Mouse (Mus musculus): ENCODE measurements around the gene B4galt7. TPM values are rescaled to one million over a fixed set of nuclear protein-coding genes. Genes with fewer than 3 reads are reported as not detected.
"Not testable (repeated sequence)": the region's sequence is repeated elsewhere in the genome, so short reads cannot be mapped to it uniquely, and the experiment has no call there.

B4galt7 gene
- total RNA-seq, 2 experiments from 2014 or later = 12.2 to 12.5 TPM

DNA sequence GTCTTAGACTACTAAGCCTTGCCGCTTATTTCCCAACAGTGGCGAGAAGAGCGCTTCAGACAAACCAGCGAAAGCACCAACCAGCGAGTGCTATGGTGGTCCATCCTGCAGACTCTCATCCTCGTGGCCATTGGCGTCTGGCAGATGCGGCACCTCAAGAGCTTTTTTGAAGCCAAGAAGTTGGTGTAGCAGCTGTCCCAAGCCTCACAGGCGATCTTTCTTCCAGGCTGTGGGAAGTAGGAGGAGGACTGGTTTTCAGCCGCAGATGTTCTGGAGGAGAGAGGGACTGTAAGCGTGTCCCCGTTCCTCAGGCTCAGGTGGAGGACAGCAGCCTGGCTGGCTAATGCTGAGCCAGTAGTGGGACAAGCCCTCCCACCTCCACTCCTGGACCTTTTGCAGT is 2.9 kb upstream of the B4galt7 start:
- DNase-seq = no peak

DNA sequence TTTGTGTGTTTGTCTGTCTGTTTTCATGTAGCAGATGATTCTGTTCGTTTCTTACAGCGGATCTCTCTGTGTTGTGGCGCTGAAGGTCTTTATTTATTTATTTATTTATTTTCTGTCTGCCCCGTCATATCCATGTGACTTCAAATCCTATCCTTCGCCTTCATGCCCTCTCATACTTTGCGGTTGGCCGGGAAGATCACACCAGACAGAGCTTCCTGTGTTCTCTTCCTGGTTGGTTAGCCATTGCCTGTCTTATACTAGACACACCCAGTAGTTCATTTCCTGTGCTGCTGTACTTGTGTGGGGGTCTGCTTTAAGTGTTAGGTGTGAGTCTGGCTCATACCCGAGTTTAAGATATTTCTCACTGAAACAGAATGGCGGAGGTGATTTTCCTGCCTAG is 961 bp downstream of the B4galt7 start:
- DNase-seq = no peak

DNA sequence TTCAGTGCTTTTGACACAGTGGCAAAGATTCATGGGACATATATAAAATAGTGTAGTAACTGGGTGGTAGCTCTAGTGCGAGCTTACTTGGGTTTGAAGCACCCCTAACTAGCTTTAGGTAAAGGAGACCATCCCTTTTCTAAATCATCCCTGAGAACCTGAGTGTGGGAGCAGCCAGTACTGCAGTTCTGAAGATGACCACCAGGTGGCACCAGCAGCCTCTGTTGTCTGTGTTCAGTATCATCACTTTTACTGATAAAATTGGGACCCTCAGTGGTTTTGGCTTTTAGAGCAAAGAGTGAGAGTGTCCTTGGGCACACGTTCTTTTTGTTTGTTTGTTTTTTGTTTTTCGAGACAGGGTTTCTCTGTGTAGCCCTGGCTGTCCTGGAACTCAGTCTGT is 1.9 kb downstream of the B4galt7 start:
- peak; percentile 88 for DNase-seq

DNA sequence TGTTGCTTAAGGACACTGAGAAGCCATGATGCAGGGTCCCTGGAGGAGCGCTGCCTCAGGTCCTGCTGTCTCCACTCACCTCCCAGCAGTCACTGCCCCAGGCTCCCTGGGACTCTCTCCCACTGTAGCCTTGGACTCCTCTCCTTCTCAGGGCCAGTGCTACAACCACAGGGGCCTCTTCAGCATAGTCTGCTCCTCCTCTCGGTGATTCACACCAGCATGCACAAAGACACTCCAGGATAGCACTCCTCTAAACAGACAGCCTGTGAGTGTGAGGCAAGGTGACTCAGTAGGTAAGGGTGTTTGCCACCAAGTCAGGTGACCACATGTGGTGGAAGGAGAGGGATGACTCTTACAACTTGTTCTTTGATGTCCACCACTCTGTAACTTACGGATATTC is 4.9 kb downstream of the B4galt7 start:
- DNase-seq = no peak

DNA sequence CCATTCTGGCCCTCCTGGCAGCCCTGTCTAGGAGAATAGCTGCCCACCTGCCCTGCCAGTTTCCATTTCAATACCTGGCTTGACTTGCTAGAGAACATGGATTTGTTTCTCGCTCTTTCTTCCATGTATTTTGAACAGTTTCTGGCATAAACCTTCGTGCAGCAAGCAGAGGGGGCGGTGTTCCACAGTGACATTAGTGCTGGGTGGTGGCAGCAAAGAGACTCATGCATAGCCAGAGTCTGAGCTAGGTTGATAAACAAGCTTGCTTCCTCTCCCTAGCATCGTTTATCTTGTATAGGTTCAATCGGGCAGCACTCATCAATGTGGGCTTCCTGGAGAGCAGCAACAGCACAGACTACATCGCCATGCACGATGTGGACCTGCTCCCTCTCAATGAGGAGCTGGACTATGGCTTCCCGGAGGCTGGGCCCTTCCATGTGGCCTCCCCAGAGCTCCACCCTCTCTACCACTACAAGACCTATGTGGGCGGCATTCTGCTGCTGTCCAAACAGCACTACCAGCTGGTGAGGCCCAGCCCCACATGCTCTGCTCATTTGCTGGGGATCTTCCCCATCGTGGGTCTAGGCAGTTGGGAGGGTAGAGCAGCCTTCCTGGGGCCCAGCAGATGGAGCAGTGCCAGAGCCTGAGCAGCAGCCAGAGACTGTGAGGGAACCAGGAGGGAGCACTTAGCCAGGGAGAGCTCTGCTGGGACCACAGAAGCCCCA is 7.4 kb downstream of the B4galt7 start:
- DNase-seq = no peak

DNA sequence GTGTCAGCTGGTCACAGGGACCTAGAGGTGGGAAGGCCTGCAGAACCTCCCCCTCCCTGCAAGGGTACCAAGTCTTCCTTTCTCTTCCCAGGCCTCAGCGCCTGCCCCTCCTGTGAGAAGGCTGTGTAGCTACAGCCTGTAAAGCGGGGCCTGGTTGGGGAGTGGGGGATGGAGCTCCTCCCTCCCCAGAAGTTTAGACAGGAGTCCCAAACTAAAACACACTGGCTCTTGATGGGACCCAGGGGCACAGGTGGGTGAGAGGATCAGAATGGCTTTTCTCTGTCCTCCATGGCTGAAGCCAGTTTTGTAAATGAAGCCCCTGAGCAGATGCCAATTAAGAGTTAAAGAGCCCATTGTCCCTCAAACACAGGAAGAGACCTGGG is 7.9 kb downstream of the B4galt7 start:
- no peak for DNase-seq

DNA sequence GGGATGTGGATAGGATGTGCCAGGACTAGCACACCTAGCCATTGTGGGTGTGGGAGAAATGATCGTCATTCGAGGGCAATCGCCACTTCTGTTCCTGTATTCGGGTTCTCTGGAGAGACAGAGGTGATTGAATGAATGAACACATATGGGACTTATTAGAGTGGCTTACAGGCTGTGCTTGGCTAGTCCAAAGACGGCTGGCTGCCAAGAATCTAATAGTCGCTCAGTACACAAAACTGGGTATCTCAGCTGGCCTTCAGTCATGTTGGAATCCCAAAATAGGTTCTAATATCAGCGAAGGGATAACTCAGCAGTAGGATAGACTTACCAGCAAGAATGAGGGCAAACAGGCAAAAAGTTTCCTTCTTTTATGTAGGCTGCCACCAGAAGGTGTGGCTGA is 12.3 kb downstream of the B4galt7 start:
- no peak for DNase-seq

DNA sequence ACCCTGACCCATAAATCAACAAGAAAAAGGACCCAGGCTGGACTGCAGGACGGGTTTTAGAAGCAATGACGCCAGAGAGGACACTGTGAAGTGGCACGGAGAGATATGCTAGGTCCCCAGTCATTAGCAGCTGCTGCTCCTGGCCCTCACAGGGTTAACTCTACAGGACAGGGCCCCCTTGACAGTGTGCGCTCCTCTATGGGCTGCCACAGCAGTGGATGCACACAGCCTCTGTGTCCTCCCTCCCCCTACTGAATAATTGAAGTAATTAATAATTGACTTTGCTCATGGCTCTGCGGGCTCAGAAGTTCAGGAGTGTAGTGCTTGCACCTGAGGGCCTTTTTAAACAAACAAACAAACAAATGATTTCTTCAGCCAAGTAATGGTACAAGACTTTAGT is 13.8 kb downstream of the B4galt7 start:
- DNase-seq = no peak

DNA sequence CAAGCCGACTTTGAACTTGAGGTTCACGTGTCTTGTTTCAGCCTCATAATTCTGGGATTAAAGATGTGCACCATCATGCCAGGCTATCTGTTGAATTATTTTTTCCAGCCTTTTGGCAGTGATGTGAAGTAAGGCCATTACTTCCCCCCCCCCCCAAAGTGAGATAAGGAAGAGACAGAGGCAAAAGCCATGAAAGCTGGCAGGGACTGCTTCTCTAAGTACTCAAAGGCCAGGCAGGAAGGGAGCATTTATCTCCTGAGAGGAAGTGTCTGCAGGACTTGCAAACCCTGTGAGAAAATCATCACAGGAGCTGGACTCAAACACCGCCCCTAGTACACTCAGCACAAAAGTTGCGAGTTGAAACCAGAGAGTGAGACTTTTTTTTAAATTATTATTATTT is 19.6 kb downstream of the B4galt7 start:
- DNase-seq = no peak

DNA sequence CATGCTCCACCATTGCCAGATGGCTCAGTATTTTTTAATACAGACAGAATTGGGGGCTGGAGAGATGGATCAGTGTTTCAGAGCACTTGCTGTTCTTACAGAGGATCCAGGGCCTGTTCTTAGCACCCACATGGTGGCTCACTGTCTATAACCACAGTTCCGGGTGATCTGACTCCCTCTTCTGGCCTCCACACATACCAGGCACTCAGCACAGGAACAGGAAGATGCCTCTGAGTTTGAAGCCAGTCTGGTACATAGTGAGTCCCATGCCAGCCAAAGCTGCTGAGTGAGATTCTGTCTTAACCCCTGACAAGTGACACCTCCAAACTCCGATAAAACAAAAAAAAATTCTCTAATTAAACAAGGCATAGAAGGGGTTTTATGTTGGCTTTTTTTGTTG is 20.6 kb downstream of the B4galt7 start:
- no peak for DNase-seq

DNA sequence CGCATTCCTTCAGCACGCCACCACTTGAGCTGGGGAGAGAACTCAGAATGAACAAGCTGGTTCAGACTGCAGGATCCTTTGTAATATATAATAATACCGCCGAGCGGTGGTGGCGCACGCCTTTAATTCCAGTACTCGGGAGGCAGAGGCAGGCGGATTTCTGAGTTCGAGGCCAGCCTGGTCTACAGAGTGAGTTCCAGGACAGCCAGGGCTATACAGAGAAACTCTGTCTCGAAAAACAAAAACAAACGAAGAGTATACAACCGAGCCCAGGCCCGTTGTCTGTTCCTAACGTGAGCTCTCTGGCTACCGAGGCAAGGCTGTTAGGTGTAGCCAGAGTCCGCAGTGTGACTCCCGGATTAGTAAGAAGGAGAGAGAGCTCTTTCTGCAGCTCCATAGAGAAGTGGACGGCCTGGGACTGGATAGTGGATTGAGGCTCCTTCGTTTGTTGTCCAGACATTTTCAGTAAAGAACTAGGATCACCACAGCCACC is 22.5 kb downstream of the B4galt7 start:
- DNase-seq = not testable (repeated sequence)

DNA sequence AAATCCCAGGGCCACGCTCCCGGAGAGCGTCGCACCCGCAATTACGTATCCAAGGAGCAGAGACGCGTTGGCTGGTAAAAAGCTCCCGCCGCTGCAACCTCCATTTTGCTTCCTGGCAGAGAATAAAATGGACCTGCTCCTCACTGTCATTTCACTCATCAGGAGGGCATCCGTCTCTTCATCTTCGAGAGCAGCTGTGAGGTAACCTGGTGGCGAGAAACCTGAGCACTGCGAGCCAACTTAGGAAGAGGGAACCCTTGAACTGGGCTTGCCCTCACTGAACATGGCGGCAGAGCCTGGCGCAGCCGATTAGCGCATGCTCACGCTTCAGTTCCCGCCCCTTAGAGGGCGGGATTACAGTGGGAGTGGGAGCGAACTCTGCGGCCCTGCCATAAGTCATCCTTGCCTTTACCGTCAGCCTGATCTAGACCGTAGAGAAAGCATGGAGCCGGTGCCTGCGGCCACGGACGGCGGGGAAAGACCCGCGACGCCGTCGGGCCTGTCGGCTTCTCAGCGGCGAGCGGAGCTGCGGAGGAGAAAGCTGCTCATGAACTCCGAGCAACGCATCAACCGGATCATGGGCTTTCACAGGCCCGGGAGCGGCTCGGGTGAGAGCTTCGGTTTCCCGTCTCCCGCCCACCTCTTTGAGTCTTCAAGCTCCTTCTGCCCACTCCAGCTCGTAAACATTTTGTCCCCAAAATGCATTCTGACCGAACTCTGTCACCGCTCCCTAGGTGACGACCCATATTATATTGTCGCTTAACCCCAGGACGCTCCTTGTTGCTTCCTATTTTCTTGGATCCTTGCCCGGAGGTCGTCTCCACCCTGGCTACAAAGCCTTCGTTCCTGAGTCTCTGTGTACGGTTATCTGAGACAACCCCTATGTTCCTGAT is 23.2 kb downstream of the B4galt7 start, which contains the start of gene Caml:
Gene Caml (plus strand): TSS at position 357 of the 893 bp plus-strand sequence.
- DNase-seq = peak; percentile 90

DNA sequence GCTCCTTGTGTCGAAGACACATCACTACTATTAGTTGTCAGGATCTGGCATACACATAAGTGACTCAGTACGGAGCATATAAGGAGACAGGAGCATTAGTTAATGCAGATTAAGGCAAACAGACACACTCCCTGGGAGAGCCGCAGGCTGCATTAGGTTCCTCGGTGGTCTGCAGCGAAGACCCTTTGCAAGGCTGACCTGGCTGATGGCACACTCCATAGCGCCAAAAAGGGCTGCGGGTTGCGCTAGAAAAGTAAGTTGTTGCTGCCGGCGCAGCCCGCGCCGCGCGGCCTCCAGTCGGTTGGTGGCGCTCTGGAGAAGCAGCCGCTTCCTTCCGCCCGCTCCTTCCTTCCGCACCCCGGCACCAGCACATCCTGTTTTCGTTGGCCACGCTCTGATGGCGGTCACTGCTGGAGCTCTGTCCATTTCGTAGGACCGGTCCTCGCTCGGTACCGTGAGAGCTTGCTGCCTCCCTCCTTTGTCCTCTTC is 35.0 kb downstream of the B4galt7 start, which contains the start of gene Ddx46:
Gene Ddx46 (plus strand): TSS at position 389 of the 489 bp plus-strand sequence.
- DNase-seq = peak; percentile 94

DNA sequence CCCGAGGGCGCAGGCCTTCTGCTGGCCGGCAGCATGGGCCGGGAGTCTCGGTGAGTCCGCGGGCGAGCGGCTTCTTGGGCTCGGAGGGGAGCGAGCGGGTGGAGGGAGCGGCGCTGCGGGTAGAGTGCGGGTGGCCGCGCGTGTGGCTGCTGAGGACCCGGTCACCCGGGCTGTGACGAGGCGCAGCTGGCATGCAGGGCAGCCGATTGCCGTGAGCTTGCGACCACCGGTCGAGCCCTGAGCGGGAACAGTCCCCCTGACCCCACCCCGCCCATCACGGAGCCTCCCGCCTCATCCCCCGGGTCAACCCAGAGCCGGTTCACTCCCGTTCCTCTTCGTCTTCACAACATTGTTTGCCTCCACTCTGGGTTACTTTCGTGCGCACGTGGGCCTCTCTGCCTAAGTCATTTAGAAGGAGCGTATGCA is 35.5 kb downstream of the B4galt7 start:
- no peak for DNase-seq

DNA sequence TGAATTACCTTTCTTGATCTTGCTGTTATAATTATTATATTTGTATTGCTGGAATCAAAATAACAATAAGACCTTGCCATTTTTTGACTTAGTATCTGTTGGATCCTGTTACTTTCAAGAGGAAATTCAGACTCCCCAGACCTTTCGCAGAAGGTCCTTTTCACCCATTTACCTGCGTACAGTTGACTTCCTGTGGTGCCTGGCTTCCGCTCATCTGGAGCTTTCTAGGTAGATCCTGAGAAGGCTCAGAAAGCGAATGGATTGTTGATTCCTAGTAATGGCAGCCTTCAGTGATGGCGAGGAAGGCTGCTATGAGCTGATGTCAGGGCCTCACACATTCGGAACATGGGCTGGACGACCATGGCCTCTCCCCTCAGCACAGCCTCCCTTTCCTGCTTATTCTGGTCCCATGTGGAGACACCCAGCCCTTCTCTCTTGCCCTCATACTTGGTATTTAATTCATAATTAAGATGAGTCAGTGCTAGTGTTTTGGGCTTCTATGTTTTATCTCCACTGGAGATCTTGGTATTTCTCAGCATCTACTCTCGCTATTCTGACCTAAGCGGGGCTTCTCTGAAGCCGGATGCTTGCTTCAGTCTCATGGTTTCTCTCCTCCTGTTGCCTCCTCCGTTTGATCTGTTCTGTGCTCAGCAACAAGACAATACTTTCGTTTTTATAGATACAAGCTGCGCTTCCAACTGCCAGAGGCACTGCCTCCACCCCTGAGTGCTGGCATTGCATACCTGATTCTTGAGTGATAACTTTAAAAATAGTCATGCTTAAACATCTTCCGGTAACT is 36.7 kb downstream of the B4galt7 start:
- no peak for DNase-seq

DNA sequence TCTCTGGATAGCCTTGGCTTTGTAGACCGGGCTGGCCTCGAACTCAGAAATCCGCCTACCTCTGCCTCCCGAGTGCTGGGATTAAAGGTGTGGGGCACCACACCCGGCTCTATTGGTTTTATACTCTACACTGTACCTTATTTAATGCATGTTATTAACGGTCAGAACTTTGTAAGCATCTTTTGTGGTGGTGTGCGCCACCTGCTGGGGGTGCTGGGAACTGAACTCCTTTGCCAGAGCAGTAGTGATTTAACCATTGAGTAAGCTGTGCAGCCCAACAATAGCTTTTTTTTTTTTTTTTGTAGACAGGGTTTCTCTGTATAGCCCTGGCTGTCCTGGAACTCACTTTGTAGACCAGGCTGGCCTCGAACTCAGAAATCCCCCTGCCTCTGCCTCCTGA is 40.8 kb downstream of the B4galt7 start:
- peak; percentile 87 for DNase-seq

DNA sequence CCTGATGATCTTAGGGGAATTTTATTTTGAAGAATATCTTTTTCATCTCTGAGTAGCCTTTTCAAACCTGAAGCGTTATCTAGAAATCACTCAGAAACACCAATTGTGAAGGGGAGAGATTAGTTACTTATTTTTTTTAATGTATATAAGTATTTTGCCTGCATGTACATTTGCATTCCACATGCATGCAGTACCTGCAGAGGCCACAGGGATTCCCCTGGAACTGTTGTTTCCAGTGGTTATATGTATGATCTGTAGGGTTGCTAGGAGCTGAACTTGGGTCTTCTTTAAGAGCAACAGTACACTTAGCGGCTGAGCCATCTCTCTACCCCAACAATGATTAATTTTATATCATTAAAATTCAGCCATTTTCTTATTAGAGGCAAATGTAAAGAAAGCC is 44.8 kb downstream of the B4galt7 start:
- DNase-seq = no peak

DNA sequence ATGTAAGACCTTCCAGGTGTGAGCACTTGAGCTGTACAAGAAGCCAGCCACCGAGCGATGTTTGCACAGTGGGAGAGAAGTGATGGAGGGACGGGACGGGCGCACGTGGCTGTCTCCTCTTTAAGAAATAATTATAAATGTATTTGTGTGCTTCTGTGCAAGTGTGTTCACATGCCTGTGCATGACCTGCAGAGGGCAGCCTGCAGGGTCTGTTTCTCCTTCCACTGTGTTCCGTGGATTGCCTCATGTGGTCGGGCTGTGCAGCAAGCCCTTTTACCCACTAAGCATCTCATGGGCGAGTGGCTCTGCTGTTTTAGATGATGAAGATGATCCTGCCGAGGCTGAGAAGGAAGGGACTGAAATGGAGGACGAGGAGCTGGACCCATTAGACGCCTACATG is 50.4 kb downstream of the B4galt7 start:
- DNase-seq = no peak

DNA sequence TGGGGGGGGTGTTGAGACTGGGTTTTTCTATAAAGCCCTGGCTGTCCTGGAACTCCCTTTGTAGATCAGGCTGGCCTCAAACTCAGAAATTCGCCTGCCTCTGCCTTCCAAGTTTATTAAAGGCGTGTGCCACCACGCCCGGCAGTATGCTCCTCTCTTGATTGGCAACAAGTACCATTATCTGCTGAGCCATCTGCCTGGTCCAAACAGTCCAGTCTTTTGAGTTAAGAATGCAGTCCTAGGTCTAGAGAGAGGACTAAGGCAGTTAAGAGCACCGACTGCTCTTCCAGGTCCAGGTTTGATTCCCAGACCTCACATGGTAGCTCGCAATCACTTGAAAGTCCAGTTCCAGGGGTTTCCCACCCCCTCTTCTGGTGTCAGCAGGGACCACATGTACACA is 51.3 kb downstream of the B4galt7 start:
- DNase-seq = no peak

Data from heart, postnatal 4 days (tissue).